Mouse (Mus musculus) bone marrow macrophage, adult 2 months (primary cell): ENCODE results near the gene Cpsf7.

Experiments
- CTCF ChIP-seq: IDR thresholded peaks from 2 replicates; pipeline ENCODE4 v1.5.1; 2012; ENCODE audit warnings: low read depth, mild to moderate bottlenecking, low read length, moderate library complexity
- POLR2A ChIP-seq: IDR thresholded peaks from 2 replicates; pipeline ENCODE4 v1.6.1; 2012; ENCODE audit warnings: mild to moderate bottlenecking, low read depth, low read length, borderline replicate concordance

DNA sequence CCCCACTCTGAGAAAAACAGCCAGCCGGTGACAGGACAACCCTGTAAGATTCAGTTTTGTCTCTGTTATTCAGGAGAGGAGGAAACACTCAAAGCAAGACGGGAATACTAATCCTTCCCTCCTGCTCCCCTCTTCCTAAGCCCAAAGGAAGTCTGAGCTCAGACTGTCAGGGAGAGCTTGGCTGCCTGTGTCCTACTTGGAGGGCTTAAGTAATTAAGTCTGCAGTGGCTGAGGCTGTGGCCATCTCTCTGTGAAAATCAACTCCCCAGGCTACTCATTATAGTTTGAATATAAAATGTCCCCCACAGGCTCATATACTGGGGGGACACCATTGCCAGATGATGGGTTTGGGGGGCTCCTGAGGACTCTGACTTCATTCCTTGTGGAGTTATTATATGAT is 28.1 kb upstream of the Cpsf7 start:
- no peak for TF ChIP-seq POLR2A
- TF ChIP-seq CTCF: no peak
